Mouse (Mus musculus): ENCODE data around the gene Kcnk6.
"Not testable (repeated sequence)": the region's sequence is repeated elsewhere in the genome, so short reads cannot be mapped to it uniquely, and the experiment has no call there.

GRCm38 (mm10) chr7:29237596-29237995 lies 5.3 kb upstream of the Kcnk6 start:
- not testable (repeated sequence) for TF ChIP-seq CTCF (IDR thresholded peaks at IDR 0.05; ENCODE audit: extremely low read depth, insufficient read depth, insufficient read length, insufficient replicate concordance); POLR2A (IDR thresholded peaks at IDR 0.05; ENCODE audit: low read depth, low read length)

All from spleen, adult 2 months (tissue).